Mouse (Mus musculus): ENCODE data around the gene Vim. TPM values are rescaled to one million over a fixed set of nuclear protein-coding genes. Genes with fewer than 3 reads are reported as not detected.
"Not testable (repeated sequence)": the region's sequence is repeated elsewhere in the genome, so short reads cannot be mapped to it uniquely, and the experiment has no call there.

Gene Vim
- total RNA-seq, 2 experiments from 2014 or later, result 144 to 281 TPM

DNA sequence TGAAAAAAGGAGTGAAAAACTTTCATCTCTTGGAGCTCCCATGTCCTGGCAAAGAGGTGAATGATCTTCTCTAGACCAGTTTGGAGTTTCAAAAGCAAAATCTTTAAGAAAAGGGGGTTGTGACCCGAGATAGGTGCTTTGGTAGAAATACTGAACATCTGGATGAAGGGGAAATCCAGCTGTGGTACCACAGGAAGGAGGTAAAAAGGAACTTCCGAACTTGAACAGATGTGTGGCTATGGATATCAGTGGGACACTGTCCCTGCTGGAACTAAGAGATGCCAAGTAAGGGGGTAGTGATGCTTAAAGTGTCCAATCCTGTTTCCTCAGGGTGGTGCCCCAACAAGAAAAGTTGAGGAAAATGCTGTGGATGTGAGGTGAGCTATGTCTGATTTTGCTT, 3.6 kb upstream of the Vim start:
- DNase-seq, result no peak

GRCm38 (mm10) chr2:13572101-13572553, 1.6 kb upstream of the Vim start:
- DNase-seq, result no peak

GRCm38 (mm10) chr2:13572647-13573407, 900 bp upstream of the Vim start:
- DNase-seq, result no peak

DNA sequence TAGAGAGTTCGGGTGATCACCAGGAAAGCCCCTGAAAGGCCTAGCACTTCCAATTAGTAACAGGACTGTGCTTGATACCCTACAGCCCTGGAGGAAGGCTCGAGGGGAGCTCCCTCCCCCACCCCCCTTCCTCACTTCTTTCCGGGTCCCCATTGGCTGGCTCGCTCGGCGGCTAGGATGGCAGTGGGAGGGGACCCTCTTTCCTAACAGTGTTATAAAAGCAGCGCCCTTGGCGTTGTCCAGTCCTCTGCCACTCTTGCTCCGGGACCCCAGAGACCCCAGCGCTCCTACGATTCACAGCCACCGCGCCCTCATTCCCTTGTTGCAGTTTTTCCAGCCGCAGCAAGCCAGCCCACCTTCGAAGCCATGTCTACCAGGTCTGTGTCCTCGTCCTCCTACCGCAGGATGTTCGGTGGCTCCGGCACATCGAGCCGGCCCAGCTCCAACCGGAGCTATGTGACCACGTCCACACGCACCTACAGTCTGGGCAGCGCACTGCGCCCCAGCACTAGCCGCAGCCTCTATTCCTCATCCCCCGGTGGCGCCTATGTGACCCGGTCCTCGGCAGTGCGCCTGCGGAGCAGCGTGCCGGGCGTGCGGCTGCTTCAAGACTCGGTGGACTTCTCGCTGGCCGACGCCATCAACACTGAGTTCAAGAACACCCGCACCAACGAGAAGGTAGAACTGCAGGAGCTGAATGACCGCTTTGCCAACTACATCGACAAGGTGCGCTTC, 506 bp downstream of the Vim start:
- peak; percentile 88 for DNase-seq

- DNase-seq, result peak; percentile 71
These were observed 1.0 kb downstream of the Vim start for GRCm38 (mm10) chr2:13574801-13575150.

GRCm38 (mm10) chr2:13575287-13575801, 1.6 kb downstream of the Vim start:
- DNase-seq, result peak; percentile 64

DNA sequence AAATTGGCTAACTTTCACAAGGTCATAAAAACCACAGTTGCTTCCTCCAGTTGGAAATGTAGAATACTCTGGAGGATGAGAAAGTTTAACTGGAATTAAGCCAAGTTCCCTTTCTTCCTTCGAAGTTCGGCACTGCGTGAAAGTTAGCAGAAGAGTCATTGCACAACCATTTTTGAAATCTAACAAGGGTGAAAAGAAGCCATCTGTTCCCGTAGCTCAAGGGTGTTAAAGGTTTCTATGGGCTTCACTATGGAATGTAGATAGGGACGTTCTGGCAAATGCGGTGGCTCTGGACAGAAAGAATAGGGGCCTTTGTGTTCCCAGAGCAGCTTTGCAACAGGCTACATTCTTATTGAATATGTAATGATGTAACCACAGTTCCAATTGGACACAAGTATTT, 2.2 kb downstream of the Vim start:
- DNase-seq, result no peak

- DNase-seq, result no peak
These were observed 3.7 kb downstream of the Vim start for GRCm38 (mm10) chr2:13577399-13577798.

- peak; percentile 47 for DNase-seq
These were observed 4.9 kb downstream of the Vim start for GRCm38 (mm10) chr2:13578473-13579152.

GRCm38 (mm10) chr2:13579315-13579714, 5.6 kb downstream of the Vim start:
- DNase-seq, result no peak

- no peak for DNase-seq
These were observed 6.3 kb downstream of the Vim start for GRCm38 (mm10) chr2:13579991-13580390.

DNA sequence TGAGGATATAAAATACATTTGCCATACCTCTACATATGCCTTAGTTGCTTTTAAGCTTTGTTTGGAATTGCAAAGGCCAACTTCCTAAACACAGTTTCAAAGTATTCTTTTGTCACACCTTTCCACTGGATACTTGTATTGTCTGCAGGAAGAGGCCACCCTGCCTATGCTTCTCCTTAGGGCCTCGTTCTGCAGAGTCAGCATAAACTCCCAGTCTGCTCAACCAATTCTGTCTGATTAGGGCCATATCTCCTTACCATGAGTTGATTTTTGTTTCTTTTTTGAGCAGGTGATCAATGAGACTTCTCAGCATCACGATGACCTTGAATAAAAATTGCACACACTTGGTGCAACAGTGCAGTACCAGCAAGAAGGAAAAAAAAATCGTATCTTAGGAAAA, 8.5 kb downstream of the Vim start:
- DNase-seq, result no peak

DNA sequence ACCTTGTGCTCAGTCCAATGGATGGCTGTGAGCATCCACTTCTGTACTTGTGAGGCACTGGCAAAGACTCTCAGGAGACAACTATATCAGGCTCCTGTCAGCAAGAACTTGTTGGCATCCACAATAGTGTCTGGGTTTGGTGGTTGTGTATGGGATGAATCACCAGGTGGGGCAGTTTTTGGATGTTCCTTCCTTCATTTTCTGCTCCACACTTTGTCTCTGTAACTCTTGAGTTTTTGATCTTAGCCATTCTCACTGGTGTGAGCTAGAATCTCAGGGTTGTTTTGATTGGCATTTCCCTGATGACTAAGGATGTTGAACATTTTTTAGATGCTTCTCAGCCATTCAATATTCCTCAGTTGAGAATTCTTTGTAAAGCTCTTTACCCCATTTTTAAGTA, 10.0 kb downstream of the Vim start:
- DNase-seq, result not testable (repeated sequence)

GRCm38 (mm10) chr2:13593328-13593727, 19.6 kb downstream of the Vim start:
- DNase-seq, result no peak

- no peak for DNase-seq
These were observed 23.4 kb downstream of the Vim start for GRCm38 (mm10) chr2:13596965-13597656.

DNA sequence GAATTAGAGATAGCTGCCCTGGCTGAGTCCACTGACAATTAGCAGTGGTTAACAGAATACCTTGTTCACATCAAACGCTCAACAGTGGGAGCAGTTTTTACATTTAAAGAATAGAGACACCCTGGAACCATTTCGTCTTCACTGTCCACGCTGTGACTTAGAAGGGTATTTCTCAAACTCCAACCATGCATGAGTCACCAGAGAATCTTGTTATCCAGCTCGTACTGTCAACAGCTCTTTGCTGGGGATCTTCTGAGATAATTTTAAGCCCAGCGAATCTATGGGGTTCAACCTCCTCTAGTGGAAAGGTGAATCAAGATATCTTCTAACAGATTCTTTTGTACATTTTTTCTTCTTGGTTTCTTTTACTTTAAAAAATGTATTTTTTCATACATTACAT, 24.4 kb downstream of the Vim start:
- DNase-seq, result no peak

DNA sequence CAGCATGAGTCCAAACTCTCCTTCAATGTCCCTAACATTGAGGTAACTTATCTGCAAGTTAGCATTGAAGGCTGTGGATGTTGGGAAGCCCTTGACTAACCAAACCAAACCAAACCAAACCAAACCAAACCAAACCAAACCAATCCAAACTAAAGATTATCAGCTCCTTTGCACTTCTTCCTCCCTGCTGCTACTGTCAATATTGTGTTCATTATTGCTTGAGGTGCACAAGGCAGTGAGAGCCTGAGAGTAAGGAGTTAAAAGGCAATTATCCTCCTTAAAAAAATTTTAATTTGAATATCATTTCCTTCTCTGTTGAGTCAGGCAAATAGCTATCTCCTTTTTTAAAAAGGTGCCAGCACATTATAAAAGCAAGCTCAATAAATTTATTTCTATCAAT, 29.4 kb downstream of the Vim start:
- no peak for DNase-seq

- DNase-seq, result not testable (repeated sequence)
These were observed 29.9 kb downstream of the Vim start for GRCm38 (mm10) chr2:13603636-13604035.

DNA sequence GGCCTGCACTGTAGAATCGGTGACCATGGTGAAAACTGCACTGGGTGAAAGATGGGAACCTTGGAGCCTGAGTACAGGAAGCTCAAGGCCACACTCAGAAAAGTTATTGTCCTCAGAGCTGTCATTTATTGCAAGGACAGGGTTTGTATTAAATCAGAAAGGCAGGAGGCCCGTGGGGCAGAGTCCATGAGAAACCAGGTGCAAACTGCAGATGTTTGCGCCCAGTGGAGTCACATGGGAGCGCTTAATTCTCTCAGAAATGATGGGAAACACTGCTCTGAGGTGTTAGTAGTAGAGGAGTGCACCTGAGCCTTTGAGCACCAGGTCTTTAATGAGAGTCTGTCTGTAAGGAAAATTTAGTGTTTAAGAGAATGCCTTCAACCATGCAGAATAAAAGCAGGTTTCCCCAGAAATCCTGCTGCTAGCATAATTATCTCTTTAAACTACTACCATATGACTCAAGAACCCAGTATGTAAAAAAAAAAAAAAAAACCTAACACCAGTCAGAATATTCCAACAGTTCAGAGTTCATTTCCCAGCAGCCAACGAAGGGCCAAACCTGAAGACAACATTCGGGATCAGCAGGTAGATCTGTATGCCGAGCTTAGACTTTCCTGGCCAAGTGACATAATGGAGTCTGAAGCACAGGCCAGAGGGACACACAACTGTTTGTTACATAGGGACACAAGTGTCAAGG, 56.6 kb downstream of the Vim start:
- no peak for DNase-seq

All from gastrocnemius, postnatal 25 days (tissue).